Mouse (Mus musculus): Measurements from ENCODE around the gene Fxyd3.
A peak's percentile ranks its signal among the peaks of the same experiment; 100 is the strongest.

The Fxyd3 gene

GRCm38 (mm10) chr7:31076492-31076891, at the start of gene Fxyd3:
TSS of gene Fxyd3 (minus strand) at chr7:31076704.
- DNase-seq (ENCODE audit: low spot score in 2 of 2), result no peak

- no peak for DNase-seq (ENCODE audit: low spot score in 2 of 2)
Observed at GRCm38 (mm10) chr7:31125116-31125515, 48.6 kb upstream of the Fxyd3 start.

- no peak for DNase-seq (ENCODE audit: low spot score in 2 of 2)
Observed at GRCm38 (mm10) chr7:31124381-31124780, 47.9 kb upstream of the Fxyd3 start.

GRCm38 (mm10) chr7:31123697-31124096, 47.2 kb upstream of the Fxyd3 start:
- DNase-seq (ENCODE audit: low spot score in 2 of 2), result no peak

- DNase-seq (ENCODE audit: low spot score in 2 of 2), result no peak
Observed at GRCm38 (mm10) chr7:31122641-31123631, 46.4 kb upstream of the Fxyd3 start.

GRCm38 (mm10) chr7:31119556-31119955, 43.1 kb upstream of the Fxyd3 start:
- DNase-seq (ENCODE audit: low spot score in 2 of 2), result no peak

- DNase-seq (ENCODE audit: low spot score in 2 of 2), result no peak
Observed at GRCm38 (mm10) chr7:31118486-31118885, 42.0 kb upstream of the Fxyd3 start.

- no peak for DNase-seq (ENCODE audit: low spot score in 2 of 2)
Observed at GRCm38 (mm10) chr7:31117465-31117864, 41.0 kb upstream of the Fxyd3 start.

GRCm38 (mm10) chr7:31116721-31117145, 40.2 kb upstream of the Fxyd3 start:
- DNase-seq (ENCODE audit: low spot score in 2 of 2), result no peak

- no peak for DNase-seq (ENCODE audit: low spot score in 2 of 2)
Observed at GRCm38 (mm10) chr7:31115587-31116043, 39.1 kb upstream of the Fxyd3 start.

GRCm38 (mm10) chr7:31115182-31115581, 38.7 kb upstream of the Fxyd3 start, which contains the start of gene Hpn:
TSS of gene Hpn (minus strand) at chr7:31115290.
- no peak for DNase-seq (ENCODE audit: low spot score in 2 of 2)

GRCm38 (mm10) chr7:31114646-31115045, 38.1 kb upstream of the Fxyd3 start:
- DNase-seq (ENCODE audit: low spot score in 2 of 2), result no peak

GRCm38 (mm10) chr7:31113800-31114199, 37.3 kb upstream of the Fxyd3 start:
- DNase-seq (ENCODE audit: low spot score in 2 of 2), result no peak

GRCm38 (mm10) chr7:31112036-31112435, 35.5 kb upstream of the Fxyd3 start:
- no peak for DNase-seq (ENCODE audit: low spot score in 2 of 2)

GRCm38 (mm10) chr7:31110861-31111385, 34.4 kb upstream of the Fxyd3 start:
- no peak for DNase-seq (ENCODE audit: low spot score in 2 of 2)

GRCm38 (mm10) chr7:31109796-31110195, 33.3 kb upstream of the Fxyd3 start:
- DNase-seq (ENCODE audit: low spot score in 2 of 2), result no peak

GRCm38 (mm10) chr7:31109091-31109490, 32.6 kb upstream of the Fxyd3 start:
- no peak for DNase-seq (ENCODE audit: low spot score in 2 of 2)

- no peak for DNase-seq (ENCODE audit: low spot score in 2 of 2)
Observed at GRCm38 (mm10) chr7:31107781-31108180, 31.3 kb upstream of the Fxyd3 start.

GRCm38 (mm10) chr7:31106166-31106565, 29.7 kb upstream of the Fxyd3 start:
- no peak for DNase-seq (ENCODE audit: low spot score in 2 of 2)

GRCm38 (mm10) chr7:31105061-31105768, 28.7 kb upstream of the Fxyd3 start:
- peak; percentile 68 to 77 for DNase-seq (ENCODE audit: low spot score in 2 of 2)

GRCm38 (mm10) chr7:31100786-31101185, 24.3 kb upstream of the Fxyd3 start:
- DNase-seq (ENCODE audit: low spot score in 2 of 2), result no peak

- no peak for DNase-seq (ENCODE audit: low spot score in 2 of 2)
Observed at GRCm38 (mm10) chr7:31099612-31099982, 23.1 kb upstream of the Fxyd3 start.
